Mouse (Mus musculus) liver, embryonic 14.5 days (tissue): ENCODE measurements around the gene Cpsf7.

Experiments
- CTCF ChIP-seq: IDR thresholded peaks from 2 replicates; pipeline ENCODE4 v1.5.1; 2016; ENCODE audit warnings: antibody characterized with exemption, low read depth, control low read depth
- EP300 ChIP-seq: IDR thresholded peaks from 2 replicates; pipeline ENCODE4 v1.6.1; 2016; ENCODE audit warnings: antibody characterized with exemption, low read depth

DNA sequence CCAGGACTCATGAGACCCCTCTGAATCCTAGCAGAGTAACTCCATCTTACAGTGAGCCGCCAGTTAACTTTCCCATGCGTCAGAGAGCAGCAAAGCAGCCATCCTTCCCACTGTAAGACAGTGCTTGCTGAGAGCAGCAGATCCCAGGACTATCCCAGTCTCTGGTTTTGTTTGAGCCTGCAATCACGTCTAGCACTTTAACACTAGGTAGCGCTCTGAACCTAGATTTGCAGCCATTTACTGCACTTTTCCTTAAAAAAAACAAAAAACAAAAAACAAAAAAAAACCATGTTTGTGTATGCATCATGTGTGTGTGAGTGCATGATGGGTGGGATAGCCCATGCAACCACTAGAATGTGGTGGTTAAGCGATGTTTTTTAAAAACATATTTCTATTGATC lies 35.0 kb downstream of the Cpsf7 start:
- TF ChIP-seq CTCF (peak; percentile 33; the same call in 1 of the 2 replicates), EP300 (no peak)
